11 mouse cellular contexts compared by ENCODE assay signal in genomic region chr13:83984651-83985331, GRCm38 (mm10).
DNase-seq lines count a peak whose midpoint lies in the region; ATAC-seq and TF ChIP-seq lines count a peak whose summit lies in the region.
"Had no signal": no experiment of that assay in that cellular context is flagged by ENCODE, and none has a peak within 500 bp of the region (broad histone marks: within the 10 kb centered on the region; RNA-seq: fewer than 3 reads in every experiment).

No protein-coding gene starts in this region.

- H3K9me3 ChIP-seq in forebrain, embryonic 13.5 days (replicated peaks) = no peaks in the 10 kb centered on the region
- no peaks in the 10 kb centered on the region for H3K9me3 ChIP-seq in neural tube, embryonic 12.5 days
- no peaks in the 10 kb centered on the region for H3K9me3 ChIP-seq in intestine, postnatal 0 days (ENCODE audit: control insufficient read depth)

- H3K27me3 ChIP-seq in forebrain, embryonic 13.5 days = no peaks in the 10 kb centered on the region
- H3K27me3 ChIP-seq in neural tube, embryonic 12.5 days (replicated peaks) = no peaks in the 10 kb centered on the region
- no peaks in the 10 kb centered on the region for H3K27me3 ChIP-seq in intestine, postnatal 0 days (replicated peaks; ENCODE audit: control insufficient read depth, insufficient read depth, low read length)

- 17% methylated on average over 10 of the region's 10 CpGs for WGBS in forebrain, embryonic 13.5 days
- WGBS in neural tube, embryonic 12.5 days = 32% methylated on average over 10 of the region's 10 CpGs
- WGBS in intestine, postnatal 0 days = 82% methylated on average over 10 of the region's 10 CpGs

- H3K36me3 ChIP-seq in forebrain, embryonic 13.5 days (ENCODE audit: poor library complexity, severe bottlenecking) = no peaks in the 10 kb centered on the region
- no peaks in the 10 kb centered on the region for H3K36me3 ChIP-seq in neural tube, embryonic 12.5 days
- no peaks in the 10 kb centered on the region for H3K36me3 ChIP-seq in intestine, postnatal 0 days (ENCODE audit: control insufficient read depth, insufficient read depth)

- H3K4me2 ChIP-seq in forebrain, embryonic 13.5 days = peak overlapping the region; percentile 53
- peak overlapping the region; percentile 33; the same call in 1 of the 2 replicates for H3K4me2 ChIP-seq in neural tube, embryonic 12.5 days (replicated peaks)
- no peak overlapping the region for H3K4me2 ChIP-seq in intestine, postnatal 0 days (replicated peaks; ENCODE audit: low read depth)

- peak overlapping the region; percentile 92 for H3K27ac ChIP-seq in forebrain, embryonic 13.5 days
- H3K27ac ChIP-seq in neural tube, embryonic 12.5 days = peak overlapping the region; percentile 43; the same call in 1 of the 2 replicates
- H3K27ac ChIP-seq in intestine, postnatal 0 days (ENCODE audit: low read depth, low read length) = no peak overlapping the region
- H3K27ac ChIP-seq: kidney, postnatal 0 days had no signal

- H3K9ac ChIP-seq in forebrain, embryonic 13.5 days = peak overlapping the region; percentile 50; the same call in 1 of the 2 replicates
- no peak overlapping the region for H3K9ac ChIP-seq in neural tube, embryonic 12.5 days
- H3K9ac ChIP-seq in intestine, postnatal 0 days (ENCODE audit: low read depth, low read length) = no peak overlapping the region

- H3K4me3 ChIP-seq in forebrain, embryonic 13.5 days = peak overlapping the region; percentile 17
- no peak overlapping the region for H3K4me3 ChIP-seq in neural tube, embryonic 12.5 days
- H3K4me3 ChIP-seq in intestine, postnatal 0 days (ENCODE audit: low read depth, low read length) = no peak overlapping the region

- TF ChIP-seq CTCF in intestine, postnatal 0 days (IDR thresholded peaks at IDR 0.05; ENCODE audit: low read depth) = no peak

- H3K4me1 ChIP-seq in forebrain, embryonic 13.5 days = peaks cover 47% of the 10 kb centered on the region
- peaks cover 3% of the 10 kb centered on the region; the same call in 1 of the 2 replicates for H3K4me1 ChIP-seq in neural tube, embryonic 12.5 days
- no peaks in the 10 kb centered on the region for H3K4me1 ChIP-seq in intestine, postnatal 0 days (replicated peaks; ENCODE audit: control insufficient read depth, insufficient read depth, low read length)

- peak; percentile 92 for ATAC-seq in forebrain, embryonic 13.5 days
- ATAC-seq in neural tube, embryonic 12.5 days (ENCODE audit: low FRiP score, low read depth) = peak; percentile 86
- ATAC-seq in intestine, postnatal 0 days = no peak

- peak; percentile 11 to 32 for DNase-seq in cerebellum, adult 18-20 months
- DNase-seq in layer of hippocampus, adult 9-11 months = peak; percentile 17
- no peak for DNase-seq in adrenal gland, adult 18-20 months (ENCODE audit: low spot score in 2 of 2)
- DNase-seq in heart, adult 18-20 months = no peak
- no peak for DNase-seq in adrenal gland, adult 8-10 months
- DNase-seq: adrenal gland, postnatal 36 days; lung, postnatal 10 days had no signal

Comparison
In these comparisons a context has a peak if more than half of its experiments do, and no peak if none do; other contexts are left out.
1. DNase-seq: peak in cerebellum, adult 18-20 months (2 of 2) and layer of hippocampus, adult 9-11 months (single experiment); none in adrenal gland, adult 18-20 months (0 of 2), heart, adult 18-20 months (0 of 2) and adrenal gland, adult 8-10 months (single experiment).